14 mouse cellular contexts compared by ENCODE assay signal in the genomic region with DNA sequence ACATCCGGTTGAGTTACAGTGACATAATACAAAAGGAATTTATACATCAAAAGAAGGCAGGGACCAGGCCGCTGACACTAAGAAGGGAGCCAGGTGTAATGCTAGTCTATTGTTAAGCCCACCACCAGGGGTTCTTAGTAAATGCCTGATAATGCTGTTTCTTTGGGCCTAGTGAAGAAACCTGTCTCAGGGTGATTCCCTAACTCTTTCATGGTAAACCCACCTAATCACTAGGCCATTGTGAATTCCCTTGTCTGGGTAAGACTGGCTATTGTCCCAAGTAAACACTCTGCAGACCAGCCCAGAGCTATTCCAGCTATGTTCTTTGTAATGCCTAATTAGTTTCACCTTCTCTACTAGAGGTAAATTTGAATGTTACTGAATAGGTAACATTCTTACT. TPM values are rescaled to one million over a fixed set of nuclear protein-coding genes. Genes with fewer than 3 reads are reported as not detected.
"Had no signal": no experiment of that assay in that cellular context is flagged by ENCODE, and none has a peak within 500 bp of the region (broad histone marks: within the 10 kb centered on the region; RNA-seq: fewer than 3 reads in every experiment).

No protein-coding gene starts in this region.

RNA-seq across cellular contexts. Expression of a gene that starts 13.9 kb away (rescaled TPM):
- total RNA-seq: neutrophil, adult 5-6 weeks had no signal
- polyA plus RNA-seq: small intestine, adult 2 months; spleen, adult 2 months; stomach, embryonic 14.5 days; stomach, embryonic 15.5 days; stomach, embryonic 16.5 days; stomach, postnatal 0 days; thymus, adult 2 months; thymus, postnatal 0 days; urinary bladder, adult 2 months had no signal

RNA-seq across cellular contexts. Expression of a gene that starts 30.2 kb away (rescaled TPM):
- total RNA-seq: neutrophil, adult 5-6 weeks had no signal
- polyA plus RNA-seq: neural tube, embryonic 13.5 days; neural tube, embryonic 14.5 days; neural tube, embryonic 15.5 days; small intestine, adult 2 months; spleen, adult 2 months; stomach, embryonic 14.5 days; stomach, embryonic 15.5 days; stomach, embryonic 16.5 days; stomach, postnatal 0 days; testis, adult 2 months; thymus, adult 2 months; thymus, postnatal 0 days; urinary bladder, adult 2 months had no signal
